Mouse (Mus musculus) embryo, embryonic 9.5 days (tissue): Measurements from ENCODE around the gene Neurl3.

ENCODE experiments used
- DNase-seq: peaks from one replicate; pipeline ENCODE4 v3.0.0-alpha.2; 2017; ENCODE audit errors: extremely low spot score

Gene Neurl3

GRCm38 (mm10) chr1:36298107-36298506 lies 23.6 kb upstream of the Neurl3 start:
- no peak for DNase-seq

GRCm38 (mm10) chr1:36296466-36297149 lies 22.1 kb upstream of the Neurl3 start:
- DNase-seq = no peak

- no peak for DNase-seq
Observed at GRCm38 (mm10) chr1:36294402-36294801, 19.9 kb upstream of the Neurl3 start.

- DNase-seq = no peak
Observed at GRCm38 (mm10) chr1:36293470-36293869, 19.0 kb upstream of the Neurl3 start.

DNA sequence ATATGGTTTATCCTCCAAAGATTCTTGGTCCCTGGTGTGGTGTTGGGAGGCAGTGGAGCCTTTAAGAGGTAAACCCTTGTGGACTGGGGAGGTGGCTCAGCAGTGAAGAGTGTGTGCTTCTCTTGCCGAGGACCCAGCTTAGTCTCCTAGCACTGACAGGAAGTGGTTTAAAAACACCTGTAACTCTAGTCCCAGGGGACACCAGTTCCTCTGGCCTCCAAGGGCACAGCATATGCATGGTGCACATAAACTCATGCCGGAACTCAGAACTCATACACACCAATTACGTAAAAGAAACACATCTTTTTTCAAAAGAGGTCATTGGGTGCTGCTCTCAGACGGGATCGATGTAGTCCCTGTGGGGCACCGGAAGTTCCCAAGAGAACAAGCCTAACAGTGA lies 7.4 kb upstream of the Neurl3 start:
- DNase-seq = no peak

DNA sequence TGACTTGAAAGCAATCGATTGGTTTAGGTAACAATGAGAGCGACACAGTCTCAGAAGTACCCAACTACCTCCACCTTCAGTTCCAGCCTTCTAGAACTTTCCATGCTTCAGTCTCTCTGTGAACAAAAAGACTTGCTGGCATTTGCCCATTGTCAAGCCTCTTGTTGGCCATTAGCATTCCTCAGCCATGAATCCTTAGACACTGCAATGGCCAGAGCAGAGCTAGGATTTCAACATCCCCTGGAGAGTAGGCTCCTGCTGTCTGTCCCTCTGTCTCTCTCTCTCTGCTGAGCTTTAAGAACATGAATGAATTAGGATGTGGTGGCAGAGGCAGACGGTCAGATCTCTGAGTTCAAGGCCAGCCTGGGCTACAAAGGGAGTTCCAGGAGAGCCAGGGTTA lies 6.5 kb upstream of the Neurl3 start:
- DNase-seq = no peak

GRCm38 (mm10) chr1:36279202-36279601 lies 4.7 kb upstream of the Neurl3 start:
- peak; percentile 75 for DNase-seq

GRCm38 (mm10) chr1:36277267-36278060 lies 3.0 kb upstream of the Neurl3 start:
- peak; percentile 83 for DNase-seq

GRCm38 (mm10) chr1:36275635-36276389 lies 1.3 kb upstream of the Neurl3 start:
- DNase-seq = no peak

- no peak for DNase-seq
Observed at GRCm38 (mm10) chr1:36273288-36273687, 1.2 kb downstream of the Neurl3 start.

DNA sequence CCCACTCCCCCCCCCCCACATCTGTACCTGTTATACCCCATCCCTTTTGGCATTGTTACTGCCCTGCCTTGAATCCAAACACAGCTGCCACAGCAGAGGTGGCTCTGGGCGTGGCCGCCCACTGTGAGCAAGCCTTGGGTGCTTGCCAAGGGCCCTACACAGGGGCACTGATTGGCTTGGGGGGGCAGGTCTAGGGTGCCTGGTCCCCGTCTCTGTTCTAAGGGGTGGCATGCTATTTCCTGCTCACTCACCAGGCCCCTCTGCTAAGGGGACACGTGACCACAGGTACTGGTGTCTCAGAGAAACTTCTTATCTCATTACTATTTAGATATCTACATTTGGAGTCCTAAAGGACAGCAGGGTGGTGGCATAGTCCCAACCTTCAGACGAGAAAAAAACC lies 1.9 kb downstream of the Neurl3 start:
- no peak for DNase-seq

- DNase-seq = no peak
Observed at GRCm38 (mm10) chr1:36271516-36272230, 2.8 kb downstream of the Neurl3 start.

DNA sequence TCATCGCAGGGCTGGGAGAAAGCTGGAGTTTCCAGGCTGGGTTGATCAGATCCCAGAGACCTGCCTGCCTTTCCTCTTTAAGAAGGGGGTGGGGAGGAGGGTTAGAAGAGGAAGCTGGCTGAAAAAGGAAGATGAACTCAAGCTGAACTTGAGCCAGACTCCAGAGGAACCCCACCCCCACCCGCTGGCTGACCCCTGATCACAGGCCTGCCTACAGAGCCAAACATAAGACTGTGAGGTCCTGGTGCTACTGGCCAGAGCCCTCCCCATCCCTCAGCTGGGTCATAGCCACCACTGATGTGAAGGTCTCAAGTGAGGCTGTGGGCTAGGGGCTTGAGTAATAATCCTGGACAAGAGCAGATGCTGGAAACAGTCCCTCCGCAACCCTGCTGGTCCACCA lies 3.8 kb downstream of the Neurl3 start:
- DNase-seq = no peak

GRCm38 (mm10) chr1:36269121-36269795 lies 5.2 kb downstream of the Neurl3 start:
- DNase-seq = no peak

DNA sequence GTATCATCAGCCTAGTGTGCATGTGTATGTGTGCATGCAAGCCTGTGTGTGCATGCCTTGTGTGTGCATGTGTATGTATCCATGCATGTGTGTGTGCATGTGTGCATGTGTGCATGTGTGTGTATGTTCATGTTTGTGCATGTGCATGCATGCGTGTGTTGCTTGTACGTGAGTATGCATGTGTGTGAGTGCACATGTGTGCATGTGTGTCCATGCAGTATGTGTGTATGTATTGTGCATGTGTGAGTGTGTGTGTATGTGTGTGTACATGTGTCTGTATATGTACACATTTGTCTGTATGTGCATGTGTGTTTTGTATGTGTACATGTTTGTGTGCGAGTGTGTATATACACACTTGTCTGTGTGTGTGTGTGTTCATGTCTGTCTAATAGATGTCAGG lies 6.9 kb downstream of the Neurl3 start:
- no peak for DNase-seq

- DNase-seq = no peak
Observed at GRCm38 (mm10) chr1:36266293-36266692, 8.2 kb downstream of the Neurl3 start.

- no peak for DNase-seq
Observed at GRCm38 (mm10) chr1:36263833-36264488, 10.5 kb downstream of the Neurl3 start.

DNA sequence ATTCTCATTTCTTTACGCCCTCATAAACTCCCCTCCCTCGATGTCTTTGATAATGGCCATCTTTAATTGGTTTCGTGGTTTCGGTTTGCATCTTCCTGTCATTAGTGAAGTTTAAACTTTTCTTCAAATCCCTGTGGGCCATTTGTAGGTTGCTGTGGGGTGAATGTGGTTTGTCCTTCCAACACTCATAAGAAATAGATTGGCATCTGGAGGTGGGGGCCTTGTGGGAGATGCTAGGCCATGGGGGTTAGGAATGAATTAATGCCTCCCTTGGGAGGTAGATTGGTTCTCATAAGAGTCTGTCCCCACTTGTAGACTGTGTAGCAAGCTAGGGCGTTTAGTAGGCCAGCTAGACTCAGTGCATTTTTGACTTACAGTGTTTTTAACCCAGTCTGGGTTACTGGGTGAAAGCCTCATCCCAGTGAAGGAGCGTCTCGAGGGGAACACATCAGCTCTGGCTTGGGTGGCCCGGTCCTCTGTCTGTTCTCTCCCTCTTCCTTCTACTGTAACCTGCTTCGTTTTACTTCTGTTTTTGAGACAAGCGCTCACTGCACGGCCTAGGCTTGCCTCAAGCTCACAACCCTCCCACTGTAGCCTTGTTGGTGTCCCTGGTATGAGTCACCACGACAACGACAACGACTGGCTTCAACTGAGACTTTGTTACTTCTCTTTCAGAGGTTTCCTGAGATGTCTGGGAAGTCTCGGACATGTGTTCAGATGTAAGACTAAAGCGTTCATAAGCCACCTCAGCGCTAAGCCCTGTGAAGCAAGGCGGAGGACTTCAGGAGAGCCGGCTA lies 12.6 kb downstream of the Neurl3 start:
- no peak for DNase-seq

GRCm38 (mm10) chr1:36260418-36260817 lies 14.1 kb downstream of the Neurl3 start:
- DNase-seq = no peak

DNA sequence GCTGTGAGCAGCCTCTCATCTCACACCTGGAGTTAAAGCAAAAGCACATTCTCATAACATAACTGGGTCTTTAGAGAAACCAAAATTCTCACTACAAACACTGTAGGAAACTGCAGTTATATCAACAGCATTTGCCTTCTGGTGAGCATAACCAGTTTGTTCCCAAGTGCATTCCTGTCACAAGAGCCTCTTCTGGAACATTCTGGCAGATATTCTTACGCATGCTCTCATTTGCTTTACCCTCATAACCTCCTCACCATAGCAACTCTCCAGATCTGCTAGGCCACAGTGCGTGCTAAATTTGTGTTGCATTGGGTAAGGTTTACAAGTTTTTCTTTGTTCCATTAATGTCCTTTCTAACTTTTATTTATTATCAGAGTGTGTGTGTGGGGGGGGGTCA lies 15.2 kb downstream of the Neurl3 start:
- DNase-seq = no peak
